Mouse (Mus musculus) embryo, embryonic 11 days (tissue): ENCODE data around the gene Pawr.
A peak's percentile ranks its signal among the peaks of the same experiment; 100 is the strongest.

Experiments
- DNase-seq: peaks from one replicate; pipeline ENCODE4 v3.0.0-alpha.2; 2015

The Pawr gene

GRCm38 (mm10) chr10:108331784-108332561, at the start of gene Pawr:
Pawr (plus strand) TSS chr10:108332121.
- peak; percentile 91 for DNase-seq

- no peak for DNase-seq
Measured at GRCm38 (mm10) chr10:108282351-108282750, 49.6 kb upstream of the Pawr start.

- no peak for DNase-seq
Measured at GRCm38 (mm10) chr10:108283418-108283817, 48.5 kb upstream of the Pawr start.

GRCm38 (mm10) chr10:108283837-108284236, 48.1 kb upstream of the Pawr start:
- DNase-seq, result no peak

GRCm38 (mm10) chr10:108284445-108284844, 47.5 kb upstream of the Pawr start:
- no peak for DNase-seq

GRCm38 (mm10) chr10:108284977-108285376, 46.9 kb upstream of the Pawr start:
- DNase-seq, result no peak

GRCm38 (mm10) chr10:108286658-108287437, 45.1 kb upstream of the Pawr start:
- DNase-seq, result no peak

- no peak for DNase-seq
Measured at GRCm38 (mm10) chr10:108287438-108287801, 44.5 kb upstream of the Pawr start.

GRCm38 (mm10) chr10:108290046-108290445, 41.9 kb upstream of the Pawr start:
- DNase-seq, result no peak

- DNase-seq, result no peak
Measured at GRCm38 (mm10) chr10:108291688-108292471, 40.0 kb upstream of the Pawr start.

GRCm38 (mm10) chr10:108292651-108293050, 39.3 kb upstream of the Pawr start:
- DNase-seq, result no peak

GRCm38 (mm10) chr10:108293620-108294195, 38.2 kb upstream of the Pawr start:
- no peak for DNase-seq

GRCm38 (mm10) chr10:108294766-108295165, 37.2 kb upstream of the Pawr start:
- no peak for DNase-seq

- DNase-seq, result no peak
Measured at GRCm38 (mm10) chr10:108296446-108296845, 35.5 kb upstream of the Pawr start.

- no peak for DNase-seq
Measured at GRCm38 (mm10) chr10:108298261-108298660, 33.7 kb upstream of the Pawr start.

GRCm38 (mm10) chr10:108298841-108299545, 32.9 kb upstream of the Pawr start:
- DNase-seq, result no peak

GRCm38 (mm10) chr10:108299828-108300227, 32.1 kb upstream of the Pawr start:
- no peak for DNase-seq

- peak; percentile 91 for DNase-seq
Measured at GRCm38 (mm10) chr10:108300843-108301242, 31.1 kb upstream of the Pawr start.

- no peak for DNase-seq
Measured at GRCm38 (mm10) chr10:108307772-108308171, 24.1 kb upstream of the Pawr start.

- DNase-seq, result no peak
Measured at GRCm38 (mm10) chr10:108310195-108310594, 21.7 kb upstream of the Pawr start.

GRCm38 (mm10) chr10:108311396-108311795, 20.5 kb upstream of the Pawr start:
- no peak for DNase-seq

- DNase-seq, result no peak
Measured at GRCm38 (mm10) chr10:108313845-108314244, 18.1 kb upstream of the Pawr start.
